Comparison of ENCODE assay signal across 9 mouse cellular contexts in the genomic region with DNA sequence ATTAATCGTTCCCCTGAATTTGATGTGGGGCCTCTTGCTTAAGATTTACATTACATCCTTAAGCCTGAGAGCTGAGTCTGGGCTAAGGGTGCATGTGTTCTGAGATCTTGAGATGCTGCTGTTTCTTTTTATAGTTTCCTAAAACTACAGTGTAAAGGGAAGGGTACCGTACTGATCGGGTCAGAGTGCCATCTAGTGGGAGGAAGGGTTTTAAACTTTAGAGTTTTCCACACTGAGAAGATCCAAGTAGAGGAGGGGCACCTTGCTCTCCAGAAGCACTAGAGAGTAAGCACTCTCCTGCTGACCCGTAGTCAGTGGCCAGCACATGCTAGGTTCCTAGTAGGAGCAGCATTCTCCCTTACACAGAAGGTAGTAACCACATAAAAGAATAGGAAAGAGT. TPM values are rescaled to one million over a fixed set of nuclear protein-coding genes. Genes with fewer than 3 reads are reported as not detected.
DNase-seq lines count a peak whose midpoint lies in the region; ATAC-seq and TF ChIP-seq lines count a peak whose summit lies in the region.
"Had no signal": no experiment of that assay in that cellular context is flagged by ENCODE, and none has a peak within 500 bp of the region (broad histone marks: within the 10 kb centered on the region; RNA-seq: fewer than 3 reads in every experiment).

No protein-coding gene starts in this region.

- H3K27ac ChIP-seq in gastrocnemius, adult 2 months: no peak overlapping the region

- no peak for DNase-seq in gastrocnemius, adult 2 months
- no peak for DNase-seq in gastrocnemius, postnatal 14 days
- DNase-seq in lung, postnatal 10 days: peak; percentile 24
- no peak for DNase-seq in lung, postnatal 25 days (ENCODE audit: low spot score)
- peak; percentile 15 for DNase-seq in naive thymus-derived CD4-positive, alpha-beta T cell, adult 2 months (ENCODE audit: low read depth)
- DNase-seq in urinary bladder, postnatal 10 days (ENCODE audit: low spot score): no peak
- no peak for DNase-seq in adrenal gland, adult 2 months

- TF ChIP-seq CTCF in gastrocnemius, adult 2 months (IDR thresholded peaks at IDR 0.05): peak; percentile 43

- no peak overlapping the region for H3K4me3 ChIP-seq in gastrocnemius, adult 2 months
- H3K4me3 ChIP-seq: erythroblast, embryonic 14.5 days had no signal

- intact Hi-C loops in gastrocnemius, adult 2 months (cut with DNase I): no loop called here
- intact Hi-C loops in gastrocnemius, postnatal 14 days (cut with DNase I; ENCODE audit: low total_unique reads): no loop called here

- peak; percentile 56; the same call in 1 of the 2 replicates for ATAC-seq in common myeloid progenitor, adult 5-6 weeks (replicated peaks; ENCODE audit: low read depth, poor library complexity, severe bottlenecking)

RNA-seq across cellular contexts. Expression of gene Prmt3, which starts 33.2 kb away (rescaled TPM):
- total RNA-seq in gastrocnemius, adult 2 months (2021): 10 to 100 TPM; 11.1 to 13.2 TPM
- total RNA-seq in gastrocnemius, postnatal 14 days (2021): 10 to 100 TPM in 1 of 2 experiments, 1 to 10 TPM in 1; 8.8 to 10.7 TPM
- total RNA-seq in common myeloid progenitor, adult 5-6 weeks (2017): 66.2 and 81.4 TPM in 2 replicates
- total RNA-seq in adrenal gland, adult 2 months (2021): 10 to 100 TPM; 27.3 to 40.1 TPM
- 47.9 and 77.0 TPM in 2 replicates for polyA plus RNA-seq in adrenal gland, adult 2 months (2012; rRNA removed)

RNA-seq across cellular contexts. Expression of gene Htatip2, which starts 52.4 kb away (rescaled TPM):
- 1 to 10 TPM; 3.9 to 4.0 TPM for total RNA-seq in gastrocnemius, adult 2 months (2021)
- total RNA-seq in gastrocnemius, postnatal 14 days (2021): 1 to 10 TPM; 1.5 to 1.9 TPM
- total RNA-seq in common myeloid progenitor, adult 5-6 weeks (2017): 11.4 and 14.7 TPM in 2 replicates
- 10 to 100 TPM; 29.8 to 40.7 TPM for total RNA-seq in adrenal gland, adult 2 months (2021)
- polyA plus RNA-seq in adrenal gland, adult 2 months (2012; rRNA removed): 9.0 and 11.3 TPM in 2 replicates

Comparison
In these comparisons a context has a peak if more than half of its experiments do, and no peak if none do; other contexts are left out.
1. DNase-seq: peak in lung, postnatal 10 days (single experiment) and naive thymus-derived CD4-positive, alpha-beta T cell, adult 2 months (single experiment); none in gastrocnemius, adult 2 months (single experiment), gastrocnemius, postnatal 14 days (single experiment), lung, postnatal 25 days (single experiment), urinary bladder, postnatal 10 days (single experiment) and adrenal gland, adult 2 months (single experiment).